Mouse (Mus musculus) hindbrain, embryonic 13.5 days (tissue): ENCODE results near the gene Dlgap1. TPM values are rescaled to one million over a fixed set of nuclear protein-coding genes. Genes with fewer than 3 reads are reported as not detected.

Source experiments
- ATAC-seq: fragments of 200-750 bp; cut with Nextera tagmentation; 2 replicates; pipeline ENCODE4 v1.8.0; 2017; ENCODE audit warnings: moderate TSS enrichment; ENCODE audit not compliant: low FRiP score
- H3K27ac ChIP-seq: fragments of 300-500 bp; sonication (generic); 2 replicates; pipeline ENCODE4 v1.5.1; 2015; ENCODE audit warnings: inconsistent platforms, mild to moderate bottlenecking, moderate library complexity
- H3K27me3 ChIP-seq: fragments of 300-500 bp; sonication (generic); 2 replicates; pipeline ENCODE4 v1.6.1; 2015; ENCODE audit warnings: mild to moderate bottlenecking, inconsistent platforms
- H3K36me3 ChIP-seq: fragments of 300-500 bp; sonication (generic); 2 replicates; pipeline ENCODE4 v1.6.1; 2015; ENCODE audit warnings: mild to moderate bottlenecking, inconsistent platforms
- H3K4me1 ChIP-seq: fragments of 300-500 bp; sonication (generic); replicated peaks from 2 replicates; pipeline ENCODE4 v1.6.1; 2015; ENCODE audit warnings: inconsistent platforms
- H3K4me2 ChIP-seq: fragments of 300-500 bp; sonication (generic); 2 replicates; pipeline ENCODE4 v1.6.1; 2015; ENCODE audit warnings: inconsistent platforms, mild to moderate bottlenecking, moderate library complexity
- H3K4me3 ChIP-seq: fragments of 300-500 bp; sonication (generic); 2 replicates; pipeline ENCODE4 v1.5.1; 2015; ENCODE audit warnings: mild to moderate bottlenecking, inconsistent platforms
- H3K9ac ChIP-seq: fragments of 300-500 bp; sonication (generic); 2 replicates; pipeline ENCODE4 v1.6.1; 2015; ENCODE audit warnings: mild to moderate bottlenecking, inconsistent platforms
- H3K9me3 ChIP-seq: fragments of 300-500 bp; sonication (generic); 2 replicates; pipeline ENCODE4 v1.6.1; 2016; ENCODE audit warnings: inconsistent platforms
- WGBS: fragments of 180-500 bp; shearing (Covaris S2); methylation state at CpG from one replicate; pipeline ENCODE4 v1.1.7; 2015; 5-methylcytosine and 5-hydroxymethylcytosine counted together
- polyA plus RNA-seq: library from polyadenylated mRNA; unstranded; fragments of >200 nt; fragmentation: Nextera tagmentation; extraction: Ambion mirVana; gene quantifications from 2 replicates; pipeline ENCODE4 v1.2.1, GENCODE M21; 2015

Dlgap1 gene
- polyA plus RNA-seq = 15.7 and 18.7 TPM in 2 replicates

GRCm38 (mm10) chr17:69969021-69969815 is at the start of gene Dlgap1:
Dlgap1 (plus strand) TSS chr17:69969073.
- WGBS = under 1% methylated on average over 70 of the region's 105 CpGs
- Histone ChIP-seq H3K9me3 (no peaks in the 10 kb centered on the region), H3K4me2 (peak within 1 kb of the TSS; percentile 87), H3K4me1 (peaks cover 14% of the 10 kb centered on the region), H3K4me3 (peak within 1 kb of the TSS; percentile 76), H3K9ac (peak within 1 kb of the TSS; percentile 85), H3K36me3 (no peaks in the 10 kb centered on the region), H3K27ac (peak within 1 kb of the TSS; percentile 90), H3K27me3 (peaks cover 3% of the 10 kb centered on the region; the same call in 1 of the 2 replicates)
- peak; percentile 96 for ATAC-seq

- ATAC-seq = no peak
- no peaks in the 10 kb centered on the region for H3K4me1 ChIP-seq
- 79% methylated on average over 1 of the region's 1 CpGs for WGBS
- H3K9me3 ChIP-seq = no peaks in the 10 kb centered on the region
- H3K4me2 ChIP-seq = no peak overlapping the region
- no peaks in the 10 kb centered on the region for H3K27me3 ChIP-seq
- no peak overlapping the region for H3K9ac ChIP-seq
- no peak overlapping the region for H3K27ac ChIP-seq
- no peak overlapping the region for H3K4me3 ChIP-seq
- H3K36me3 ChIP-seq = no peaks in the 10 kb centered on the region
Observed at GRCm38 (mm10) chr17:69954936-69955335, 13.9 kb upstream of the Dlgap1 start.

- peak overlapping the region; percentile 90 for H3K27ac ChIP-seq
- peaks cover 3% of the 10 kb centered on the region; the same call in 1 of the 2 replicates for H3K27me3 ChIP-seq
- H3K4me3 ChIP-seq = peak overlapping the region; percentile 76
- peak; percentile 55 for ATAC-seq
- peak overlapping the region; percentile 85 for H3K9ac ChIP-seq
- 1% methylated on average over 43 of the region's 43 CpGs for WGBS
- peak overlapping the region; percentile 87 for H3K4me2 ChIP-seq
- H3K9me3 ChIP-seq = no peaks in the 10 kb centered on the region
- no peaks in the 10 kb centered on the region for H3K36me3 ChIP-seq
- peaks cover 14% of the 10 kb centered on the region for H3K4me1 ChIP-seq
Observed at GRCm38 (mm10) chr17:69969816-69970750, 1.2 kb downstream of the Dlgap1 start.

- H3K9ac ChIP-seq = no peak overlapping the region
- H3K27me3 ChIP-seq = no peaks in the 10 kb centered on the region
- ATAC-seq = no peak
- WGBS = 89% methylated on average over 3 of the region's 3 CpGs
- H3K4me2 ChIP-seq = no peak overlapping the region
- H3K4me1 ChIP-seq = peaks cover 14% of the 10 kb centered on the region
- no peaks in the 10 kb centered on the region for H3K9me3 ChIP-seq
- H3K36me3 ChIP-seq = no peaks in the 10 kb centered on the region
- no peak overlapping the region for H3K27ac ChIP-seq
- H3K4me3 ChIP-seq = no peak overlapping the region
Observed at GRCm38 (mm10) chr17:69973081-69973480, 4.2 kb downstream of the Dlgap1 start.

GRCm38 (mm10) chr17:69973991-69974390 is 5.1 kb downstream of the Dlgap1 start:
- Histone ChIP-seq H3K4me3 (no peak overlapping the region), H3K4me1 (peaks cover 14% of the 10 kb centered on the region), H3K27ac (no peak overlapping the region), H3K9ac (no peak overlapping the region), H3K27me3 (no peaks in the 10 kb centered on the region), H3K9me3 (no peaks in the 10 kb centered on the region), H3K36me3 (no peaks in the 10 kb centered on the region), H3K4me2 (no peak overlapping the region)
- ATAC-seq = no peak
- WGBS = 69% methylated on average over 6 of the region's 6 CpGs

GRCm38 (mm10) chr17:69982236-69982923 is 13.5 kb downstream of the Dlgap1 start:
- no peak for ATAC-seq
- 83% methylated on average over 6 of the region's 6 CpGs for WGBS
- no peaks in the 10 kb centered on the region for H3K4me1 ChIP-seq

GRCm38 (mm10) chr17:69996406-69996805 is 27.5 kb downstream of the Dlgap1 start:
- 84% methylated on average over 2 of the region's 2 CpGs for WGBS
- Histone ChIP-seq H3K4me1 (no peaks in the 10 kb centered on the region), H3K4me3 (no peak overlapping the region), H3K9me3 (no peaks in the 10 kb centered on the region), H3K36me3 (no peaks in the 10 kb centered on the region), H3K27me3 (no peaks in the 10 kb centered on the region), H3K27ac (no peak overlapping the region), H3K9ac (no peak overlapping the region), H3K4me2 (no peak overlapping the region)
- no peak for ATAC-seq

More at GRCm38 (mm10) chr17:69982236-69982923, 13.5 kb downstream of the Dlgap1 start:
- no peaks in the 10 kb centered on the region for H3K36me3 ChIP-seq
- H3K9me3 ChIP-seq = no peaks in the 10 kb centered on the region
- no peak overlapping the region for H3K4me3 ChIP-seq
- H3K27me3 ChIP-seq = no peaks in the 10 kb centered on the region
- H3K4me2 ChIP-seq = no peak overlapping the region
- no peak overlapping the region for H3K27ac ChIP-seq
- H3K9ac ChIP-seq = no peak overlapping the region

- Histone ChIP-seq H3K27me3 (no peaks in the 10 kb centered on the region), H3K4me2 (no peak overlapping the region), H3K27ac (no peak overlapping the region), H3K4me1 (no peaks in the 10 kb centered on the region), H3K9ac (no peak overlapping the region), H3K36me3 (no peaks in the 10 kb centered on the region), H3K4me3 (no peak overlapping the region), H3K9me3 (no peaks in the 10 kb centered on the region)
- no peak for ATAC-seq
- WGBS = 91% methylated on average over 3 of the region's 3 CpGs
Observed at GRCm38 (mm10) chr17:70002026-70002425, 33.2 kb downstream of the Dlgap1 start.

- Histone ChIP-seq H3K4me2 (no peak overlapping the region), H3K4me1 (no peaks in the 10 kb centered on the region), H3K36me3 (no peaks in the 10 kb centered on the region), H3K4me3 (no peak overlapping the region), H3K9me3 (no peaks in the 10 kb centered on the region), H3K27ac (no peak overlapping the region), H3K27me3 (no peaks in the 10 kb centered on the region), H3K9ac (no peak overlapping the region)
- WGBS = 87% methylated on average over 6 of the region's 6 CpGs
- ATAC-seq = no peak
Observed at GRCm38 (mm10) chr17:70004628-70005027, 35.8 kb downstream of the Dlgap1 start.

- Histone ChIP-seq H3K4me1 (no peaks in the 10 kb centered on the region), H3K9me3 (no peaks in the 10 kb centered on the region), H3K9ac (no peak overlapping the region), H3K4me3 (no peak overlapping the region), H3K36me3 (no peaks in the 10 kb centered on the region), H3K4me2 (no peak overlapping the region), H3K27me3 (no peaks in the 10 kb centered on the region), H3K27ac (no peak overlapping the region)
- 92% methylated on average over 5 of the region's 5 CpGs for WGBS
- ATAC-seq = no peak
Observed at GRCm38 (mm10) chr17:70007607-70008006, 38.7 kb downstream of the Dlgap1 start.

- 73% methylated on average over 7 of the region's 7 CpGs for WGBS
- H3K36me3 ChIP-seq = no peaks in the 10 kb centered on the region
- no peak for ATAC-seq
- H3K4me1 ChIP-seq = no peaks in the 10 kb centered on the region
- H3K9me3 ChIP-seq = no peaks in the 10 kb centered on the region
- H3K4me2 ChIP-seq = no peak overlapping the region
- no peak overlapping the region for H3K9ac ChIP-seq
- H3K4me3 ChIP-seq = no peak overlapping the region
- no peaks in the 10 kb centered on the region for H3K27me3 ChIP-seq
- H3K27ac ChIP-seq = no peak overlapping the region
Observed at GRCm38 (mm10) chr17:70016511-70016910, 47.6 kb downstream of the Dlgap1 start.

GRCm38 (mm10) chr17:70020376-70020775 is 51.5 kb downstream of the Dlgap1 start:
- Histone ChIP-seq H3K27ac (no peak overlapping the region), H3K27me3 (no peaks in the 10 kb centered on the region), H3K4me3 (no peak overlapping the region), H3K4me2 (no peak overlapping the region), H3K4me1 (no peaks in the 10 kb centered on the region), H3K9me3 (no peaks in the 10 kb centered on the region), H3K9ac (no peak overlapping the region), H3K36me3 (no peaks in the 10 kb centered on the region)
- 74% methylated on average over 4 of the region's 4 CpGs for WGBS
- ATAC-seq = no peak
